Mouse (Mus musculus): Measurements from ENCODE around the gene Scgb1b27.

DNA sequence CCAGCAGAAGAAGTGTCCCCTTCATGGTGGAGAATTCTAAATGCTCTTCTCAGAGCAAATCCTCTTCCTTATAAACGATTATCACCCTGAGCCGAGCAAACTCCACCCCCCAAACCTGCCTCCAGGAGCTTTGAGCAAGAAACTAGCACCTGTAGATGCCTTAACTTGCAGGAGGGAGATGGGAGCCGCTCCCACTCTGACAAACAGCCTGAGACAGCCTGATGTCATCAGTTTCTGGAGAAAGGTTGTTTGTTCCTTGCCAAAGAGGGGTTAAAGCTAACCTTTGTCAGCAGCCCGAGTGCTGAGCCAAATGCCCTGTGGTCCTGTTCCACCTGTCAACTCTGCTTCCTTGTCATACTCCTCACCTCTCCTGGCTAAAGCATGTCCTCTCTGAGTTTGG lies 7.4 kb upstream of the Scgb1b27 start, which contains the start of gene Scgb2b27:
- no peak for TF ChIP-seq CTCF (IDR thresholded peaks at IDR 0.05; ENCODE audit: control insufficient read depth, insufficient read depth, insufficient read length)
- TF ChIP-seq MAX (IDR thresholded peaks at IDR 0.05): no peak
- no peak for TF ChIP-seq FOSL1 (IDR thresholded peaks at IDR 0.05; ENCODE audit: insufficient read depth, low read length, poor library complexity, severe bottlenecking)
